Mouse (Mus musculus) heart, adult 2 months (tissue): ENCODE results near the gene Hes2. TPM values are rescaled to one million over a fixed set of nuclear protein-coding genes. Genes with fewer than 3 reads are reported as not detected.

Source experiments
- DNase-seq, 2 experiments: peaks; one replicate each; pipeline ENCODE4 v3.0.0; 2021
- H3K27ac ChIP-seq: fragments of 200-600 bp; 2 replicates; pipeline ENCODE4 v1.8.1; 2022
- H3K27me3 ChIP-seq: fragments of 200-500 bp; 2 replicates; pipeline ENCODE4 v1.6.1; 2012; ENCODE audit warnings: mild to moderate bottlenecking, low read length, inconsistent platforms, mixed read lengths; ENCODE audit not compliant: control insufficient read depth, insufficient read depth
- H3K36me3 ChIP-seq: fragments of 200-500 bp; 2 replicates; pipeline ENCODE4 v1.6.1; 2012; ENCODE audit warnings: low read length, inconsistent platforms; ENCODE audit not compliant: control insufficient read depth, insufficient read depth
- H3K4me1 ChIP-seq: fragments of 200-500 bp; 2 replicates; pipeline ENCODE4 v1.6.1; 2011; ENCODE audit warnings: low read length; ENCODE audit not compliant: control insufficient read depth, insufficient read depth
- H3K4me3 ChIP-seq: fragments of 200-600 bp; 2 replicates; pipeline ENCODE4 v1.8.1; 2022
- H3K79me2 ChIP-seq: fragments of 200-500 bp; replicated peaks from 2 replicates; pipeline ENCODE4 v1.6.1; 2012; ENCODE audit warnings: mild to moderate bottlenecking, inconsistent platforms, low read length, moderate library complexity, mixed read lengths; ENCODE audit not compliant: control insufficient read depth, insufficient read depth
- H3K9ac ChIP-seq: fragments of 200-500 bp; 2 replicates; pipeline ENCODE4 v1.6.1; 2012; ENCODE audit warnings: low read depth, mild to moderate bottlenecking, control low read depth, inconsistent platforms, low read length, mixed read lengths
- CTCF ChIP-seq: fragments of 200-600 bp; IDR thresholded peaks from 2 replicates; pipeline ENCODE4 v1.8.1; 2022; ENCODE audit warnings: antibody characterized with exemption, mild to moderate bottlenecking, moderate library complexity
- EP300 ChIP-seq: fragments of 200-500 bp; IDR thresholded peaks from 2 replicates; pipeline ENCODE4 v1.6.1; 2011; ENCODE audit warnings: low read depth, low read length, control low read depth; ENCODE audit not compliant: insufficient read depth
- POLR2A ChIP-seq: fragments of 200-500 bp; IDR thresholded peaks from 2 replicates; pipeline ENCODE4 v1.6.1; 2011; ENCODE audit warnings: mild to moderate bottlenecking, low read depth, low read length, control low read depth; ENCODE audit not compliant: insufficient read depth
- WGBS: fragments of 180-500 bp; shearing (Covaris S2); methylation state at CpG from one replicate; pipeline ENCODE4 v1.1.7; 2018; 5-methylcytosine and 5-hydroxymethylcytosine counted together
- intact Hi-C: fragments of 180-260 bp; cut with DNase I; formaldehyde crosslinking; loops from one replicate; pipeline ENCODE4 v1.15.1; 2025
- polyA plus RNA-seq: library from polyadenylated mRNA; depleted of rRNA; stranded (reverse); fragments of >200 nt; gene quantifications from 2 replicates; pipeline ENCODE4 v1.2.3, GENCODE M21; 2012
- total RNA-seq, 2 experiments: library from RNA; stranded (reverse); gene quantifications; 2 replicates each; pipeline ENCODE4 v1.2.3; 2021

Gene Hes2
- total and polyA plus RNA-seq, 3 experiments: not detected

DNA sequence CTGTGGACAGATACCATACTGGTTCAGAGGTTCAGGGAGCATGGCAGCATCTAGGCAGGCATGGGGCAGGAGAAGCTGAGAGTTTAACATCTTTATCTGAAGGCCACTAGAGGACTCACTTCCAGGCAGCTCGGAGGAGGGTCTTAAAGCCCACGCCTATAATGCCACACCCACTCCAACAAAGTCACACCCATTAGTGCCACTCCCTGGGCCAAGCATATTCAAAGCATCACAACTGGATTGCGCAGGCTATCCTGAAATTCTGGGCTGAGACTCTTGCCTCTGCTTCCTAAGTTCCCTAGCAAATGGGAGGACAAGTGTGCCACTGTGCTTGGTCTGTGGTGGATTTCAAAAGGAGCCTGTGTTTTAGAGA lies 26.5 kb downstream of the Hes2 start:
- peak in 1 of 2 experiments; percentile 44 for DNase-seq
- intact Hi-C loops: loop anchor here (2.0 kb wide), 1 partner anchor 28 kb away; no protein-coding TSS in a partner anchor

DNA sequence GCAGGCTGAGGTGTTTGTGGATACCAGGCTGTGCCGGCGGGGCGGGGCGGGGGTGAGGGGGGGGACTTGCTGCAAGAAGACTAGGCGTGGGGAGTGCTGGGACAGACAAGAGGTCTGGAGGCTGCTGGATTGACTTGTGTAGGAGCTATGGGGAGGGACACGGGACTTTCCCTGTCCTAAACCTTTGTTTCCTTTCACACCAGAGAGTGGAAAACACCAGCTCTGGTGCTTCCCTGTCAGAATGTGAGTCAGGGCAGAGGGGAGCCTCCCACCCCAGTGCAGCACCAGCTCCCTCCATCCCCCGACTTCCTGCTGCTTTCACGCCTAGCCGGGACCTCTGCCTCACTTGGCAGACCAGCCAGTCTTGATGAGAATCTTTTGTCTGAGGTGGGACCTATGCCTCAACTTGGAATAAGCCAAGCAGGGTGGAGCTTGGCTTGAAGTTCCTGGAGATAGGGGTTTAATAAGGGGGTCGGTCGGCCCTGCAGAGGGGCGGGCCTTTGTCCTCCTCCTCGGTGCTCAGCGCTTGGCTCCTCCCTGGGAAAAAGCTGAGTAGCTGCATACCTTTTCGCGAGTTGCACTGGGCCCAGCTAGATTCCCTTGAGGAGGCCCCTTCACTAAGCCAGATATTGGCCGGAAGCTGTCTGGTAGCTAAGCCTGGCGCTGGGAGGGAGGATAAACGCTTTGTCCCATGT lies 27.0 kb downstream of the Hes2 start:
- H3K27me3 ChIP-seq: no peaks in the 10 kb centered on the region
- no peaks in the 10 kb centered on the region for H3K36me3 ChIP-seq
- TF ChIP-seq POLR2A (peak; percentile 17), EP300 (no peak)
- peaks cover 27% of the 10 kb centered on the region for H3K4me1 ChIP-seq
- H3K9ac ChIP-seq: peak overlapping the region; percentile 57
- peak overlapping the region; percentile 11 for H3K4me3 ChIP-seq
- intact Hi-C loops: loop anchor here (2.0 kb wide), 1 partner anchor 27 kb away; no protein-coding TSS in a partner anchor
- peak; percentile 67 to 71 for DNase-seq
- H3K79me2 ChIP-seq: no peaks in the 10 kb centered on the region
- 6% methylated on average over 19 of the region's 19 CpGs for WGBS
- H3K27ac ChIP-seq: peak overlapping the region; percentile 82

More for the DNA sequence above, 26.5 kb downstream of the Hes2 start:
- peaks cover 25% of the 10 kb centered on the region for H3K4me1 ChIP-seq
- 9% methylated on average over 3 of the region's 3 CpGs for WGBS
- H3K27me3 ChIP-seq: no peaks in the 10 kb centered on the region
- H3K79me2 ChIP-seq: no peaks in the 10 kb centered on the region
- no peaks in the 10 kb centered on the region for H3K36me3 ChIP-seq
- peak; percentile 49 for TF ChIP-seq CTCF
- 0 out of 2 replicates have a peak, but pooled peaks have one; percentile 17 for TF ChIP-seq EP300
- peak; percentile 36; the same call in 1 of the 2 replicates for TF ChIP-seq POLR2A
- no peak overlapping the region; the same call in 1 of the 2 replicates for H3K4me3 ChIP-seq
- no peak overlapping the region; the same call in 1 of the 2 replicates for H3K9ac ChIP-seq
- peak overlapping the region; percentile 82 for H3K27ac ChIP-seq

DNA sequence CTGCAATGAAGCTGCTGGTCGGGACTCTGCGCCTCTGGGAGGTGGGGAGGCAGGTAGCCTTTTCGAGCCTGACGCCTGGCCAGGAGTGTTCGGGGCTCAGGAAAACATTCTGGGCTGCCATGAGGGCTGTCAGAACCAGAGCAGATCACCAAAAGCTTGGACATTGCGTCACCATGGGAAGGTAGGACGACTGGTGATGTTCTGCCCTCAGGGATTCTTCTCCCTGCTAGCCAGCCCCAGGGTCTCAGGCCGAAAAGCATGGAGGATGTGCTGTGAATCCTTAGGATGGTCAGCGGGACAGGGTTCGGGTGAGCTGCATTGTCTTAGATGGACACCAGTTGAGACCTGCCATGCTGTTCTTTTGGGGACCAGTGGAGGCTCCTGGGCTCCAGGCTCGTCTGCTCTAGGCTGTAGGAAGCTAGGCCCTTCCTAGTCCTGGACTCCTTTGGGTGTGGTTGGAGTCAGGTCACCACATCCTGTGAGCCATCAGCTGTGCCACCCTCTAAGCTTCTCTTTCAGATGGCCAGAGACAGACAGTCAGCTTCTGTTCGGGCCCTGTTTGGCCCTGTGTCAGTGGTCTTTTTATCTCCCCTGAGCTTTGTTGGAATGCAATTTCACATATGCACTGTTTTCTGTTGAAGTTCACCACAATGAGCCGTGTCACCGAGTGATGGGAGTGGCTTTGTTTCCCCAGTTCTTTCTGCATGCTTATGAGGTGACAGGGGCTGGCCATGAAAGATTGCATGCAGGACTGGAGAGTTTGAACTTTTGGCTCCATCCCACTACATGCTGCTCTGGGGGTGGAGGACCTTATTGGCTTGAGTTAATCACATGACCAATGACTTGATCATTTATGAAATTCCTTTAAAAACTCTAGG lies 27.8 kb downstream of the Hes2 start:
- TF ChIP-seq EP300 (no peak), CTCF (no peak), POLR2A (no peak)
- no peaks in the 10 kb centered on the region for H3K27me3 ChIP-seq
- DNase-seq: no peak
- intact Hi-C loops: no loop called here
- peak overlapping the region; percentile 82 for H3K27ac ChIP-seq
- peak overlapping the region; percentile 11 for H3K4me3 ChIP-seq
- no peaks in the 10 kb centered on the region for H3K79me2 ChIP-seq
- peaks cover 34% of the 10 kb centered on the region for H3K4me1 ChIP-seq
- peak overlapping the region; percentile 57 for H3K9ac ChIP-seq
- 15% methylated on average over 14 of the region's 14 CpGs for WGBS
- no peaks in the 10 kb centered on the region for H3K36me3 ChIP-seq

DNA sequence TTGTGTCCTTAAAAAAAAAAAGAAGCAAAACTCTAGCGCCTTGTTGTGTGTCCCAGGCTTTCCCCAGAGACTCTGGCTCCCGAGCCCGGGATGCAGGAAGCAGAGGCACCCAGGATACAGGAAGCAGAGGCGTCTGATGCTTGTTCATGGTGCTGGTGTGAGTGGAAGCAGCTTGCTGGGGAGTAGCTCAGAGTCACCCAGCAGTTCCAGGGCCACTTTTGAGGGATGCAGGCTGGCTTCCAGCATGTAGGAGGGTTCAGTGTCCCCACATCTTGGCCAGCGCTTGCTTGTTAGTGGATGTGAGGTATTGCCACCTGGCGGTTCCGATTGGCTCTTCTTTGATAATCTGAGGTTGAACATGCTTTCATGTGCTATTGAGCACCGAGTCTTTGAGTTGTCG lies 28.5 kb downstream of the Hes2 start:
- Histone ChIP-seq H3K27me3 (no peaks in the 10 kb centered on the region), H3K36me3 (no peaks in the 10 kb centered on the region), H3K79me2 (no peaks in the 10 kb centered on the region), H3K27ac (peak overlapping the region; percentile 82; the same call in 1 of the 2 replicates), H3K9ac (no peak overlapping the region), H3K4me3 (no peak overlapping the region), H3K4me1 (peaks cover 34% of the 10 kb centered on the region)
- no peak for TF ChIP-seq POLR2A
- no peak for TF ChIP-seq CTCF
- TF ChIP-seq EP300: no peak
- DNase-seq: no peak
- 55% methylated on average over 9 of the region's 9 CpGs for WGBS
- intact Hi-C loops: no loop called here

DNA sequence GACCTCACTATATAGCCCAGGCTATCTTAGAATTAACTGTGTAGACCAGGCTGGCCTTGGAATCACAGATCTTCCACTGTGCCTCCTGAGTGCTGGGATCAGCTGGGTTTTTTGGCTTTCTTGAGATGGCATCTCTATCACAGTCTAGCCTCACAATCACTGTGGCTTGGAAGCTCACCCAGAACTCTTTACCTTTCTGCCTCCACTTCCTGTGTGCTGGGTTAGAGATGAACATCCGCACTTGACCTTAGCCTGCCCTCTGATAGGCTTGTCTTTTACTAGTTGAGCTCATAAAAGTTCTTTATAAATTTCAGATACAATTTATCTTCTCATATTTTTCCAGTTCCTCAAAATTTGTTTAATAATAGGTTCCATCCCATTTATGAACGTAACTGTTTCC lies 30.0 kb downstream of the Hes2 start:
- H3K79me2 ChIP-seq: peaks cover 2% of the 10 kb centered on the region; the same call in 1 of the 2 replicates
- no peaks in the 10 kb centered on the region for H3K27me3 ChIP-seq
- H3K9ac ChIP-seq: no peak overlapping the region
- no peaks in the 10 kb centered on the region for H3K36me3 ChIP-seq
- DNase-seq: no peak
- H3K4me3 ChIP-seq: no peak overlapping the region
- 83% methylated on average over 2 of the region's 2 CpGs for WGBS
- TF ChIP-seq CTCF (no peak), EP300 (no peak), POLR2A (no peak)
- peaks cover 34% of the 10 kb centered on the region for H3K4me1 ChIP-seq
- H3K27ac ChIP-seq: no peak overlapping the region
- intact Hi-C loops: no loop called here

DNA sequence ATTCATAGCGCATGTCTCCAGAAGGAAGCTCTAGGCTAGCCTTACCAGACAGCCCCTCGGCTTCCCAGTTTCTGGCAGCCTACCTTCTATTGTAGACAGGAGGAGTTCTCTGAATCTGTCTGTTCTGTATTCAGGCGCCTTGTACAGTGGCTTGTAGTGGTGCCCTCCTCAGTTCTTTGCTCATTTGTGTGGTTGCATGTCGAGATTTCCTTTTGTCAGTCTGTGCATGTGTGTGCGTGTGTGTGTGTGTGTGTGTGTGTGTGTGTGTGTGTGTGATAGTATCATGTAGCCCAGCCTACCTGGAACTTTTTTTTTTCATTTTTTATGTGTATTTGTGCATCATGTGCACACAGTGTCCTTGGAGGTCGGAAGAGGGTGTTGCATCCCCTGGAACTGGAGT lies 30.4 kb downstream of the Hes2 start:
- TF ChIP-seq POLR2A: no peak
- TF ChIP-seq CTCF: no peak
- no peak for TF ChIP-seq EP300
- 87% methylated on average over 6 of the region's 6 CpGs for WGBS

More for the DNA sequence above, 30.4 kb downstream of the Hes2 start:
- H3K4me1 ChIP-seq: peaks cover 34% of the 10 kb centered on the region
- no peaks in the 10 kb centered on the region for H3K27me3 ChIP-seq
- no peak for DNase-seq
- intact Hi-C loops: no loop called here
- no peak overlapping the region for H3K4me3 ChIP-seq
- H3K79me2 ChIP-seq: peaks cover 2% of the 10 kb centered on the region; the same call in 1 of the 2 replicates
- no peak overlapping the region for H3K27ac ChIP-seq
- no peak overlapping the region for H3K9ac ChIP-seq
- no peaks in the 10 kb centered on the region for H3K36me3 ChIP-seq
